ENCODE assay signal across 9 mouse cellular contexts in the genomic region with DNA sequence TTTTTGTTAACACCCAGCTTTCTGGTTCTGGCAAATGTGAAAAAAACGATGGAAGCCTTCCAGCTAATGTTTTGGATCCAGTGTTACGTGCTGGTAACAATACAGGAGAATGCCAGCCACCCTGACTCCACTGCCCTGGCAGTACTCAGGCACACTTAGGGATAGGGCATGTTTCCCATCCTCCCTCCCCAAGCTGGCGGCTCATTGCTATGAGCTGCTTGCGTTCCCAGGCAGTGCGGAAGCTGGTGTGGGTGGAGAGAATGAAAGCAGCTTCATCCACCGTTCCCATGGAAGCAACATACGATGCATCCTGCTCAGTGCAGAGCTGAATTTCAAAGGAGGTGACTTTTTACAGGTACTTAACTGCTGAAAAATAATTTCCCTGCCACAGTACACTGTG. TPM values are rescaled to one million over a fixed set of nuclear protein-coding genes. Genes with fewer than 3 reads are reported as not detected.
DNase-seq lines count a peak whose midpoint lies in the region; ATAC-seq and TF ChIP-seq lines count a peak whose summit lies in the region.
"Had no signal": no experiment of that assay in that cellular context is flagged by ENCODE, and none has a peak within 500 bp of the region (broad histone marks: within the 10 kb centered on the region; RNA-seq: fewer than 3 reads in every experiment).

No protein-coding gene starts in this region.

- no peak overlapping the region for H3K27ac ChIP-seq in lung, embryonic 14.5 days (ENCODE audit: low read depth)
- H3K27ac ChIP-seq in lung, postnatal 0 days (ENCODE audit: low read length) = no peak overlapping the region
- H3K27ac ChIP-seq in hindbrain, embryonic 14.5 days = peak overlapping the region; percentile 91
- H3K27ac ChIP-seq in thymus, adult 2 months (ENCODE audit: control insufficient read depth, insufficient read depth, low read length) = no peak overlapping the region
- H3K27ac ChIP-seq: heart, embryonic 13.5 days had no signal

- no peaks in the 10 kb centered on the region for H3K9me3 ChIP-seq in lung, embryonic 14.5 days (ENCODE audit: low read depth, low read length)
- no peaks in the 10 kb centered on the region for H3K9me3 ChIP-seq in lung, postnatal 0 days (ENCODE audit: low read length)
- H3K9me3 ChIP-seq in hindbrain, embryonic 14.5 days (ENCODE audit: control insufficient read depth, low read length) = no peaks in the 10 kb centered on the region
- H3K9me3 ChIP-seq: heart, embryonic 13.5 days had no signal

- WGBS in lung, embryonic 14.5 days = 32% methylated on average over 7 of the region's 7 CpGs
- WGBS in lung, postnatal 0 days = 53% methylated on average over 7 of the region's 7 CpGs
- 6% methylated on average over 7 of the region's 7 CpGs for WGBS in hindbrain, embryonic 14.5 days
- 92% methylated on average over 7 of the region's 7 CpGs for WGBS in thymus, adult 2 months

- H3K4me1 ChIP-seq in lung, embryonic 14.5 days (ENCODE audit: insufficient read depth) = no peaks in the 10 kb centered on the region
- H3K4me1 ChIP-seq in lung, postnatal 0 days (ENCODE audit: insufficient read depth, low read depth, low read length) = no peaks in the 10 kb centered on the region
- peaks cover 17% of the 10 kb centered on the region for H3K4me1 ChIP-seq in hindbrain, embryonic 14.5 days (replicated peaks; ENCODE audit: control insufficient read depth, insufficient read depth, low read length)
- no peaks in the 10 kb centered on the region for H3K4me1 ChIP-seq in thymus, adult 2 months (replicated peaks; ENCODE audit: control insufficient read depth, insufficient read depth, low read length)

- no peak overlapping the region for H3K4me2 ChIP-seq in lung, embryonic 14.5 days
- H3K4me2 ChIP-seq in lung, postnatal 0 days (replicated peaks; ENCODE audit: low read depth, low read length) = no peak overlapping the region
- peak overlapping the region; percentile 31 for H3K4me2 ChIP-seq in hindbrain, embryonic 14.5 days (replicated peaks)
- H3K4me2 ChIP-seq: heart, embryonic 13.5 days had no signal

- TF ChIP-seq POLR2A in thymus, adult 2 months (IDR thresholded peaks at IDR 0.05; ENCODE audit: control insufficient read depth, extremely low read depth, insufficient read depth, low read length, poor library complexity) = no peak

- no peak for TF ChIP-seq EP300 in lung, postnatal 0 days (IDR thresholded peaks at IDR 0.05)

- DNase-seq in lung, embryonic 14.5 days = peak; percentile 18
- DNase-seq in lung, postnatal 0 days (ENCODE audit: low spot score) = no peak
- DNase-seq in embryo, embryonic 10.5 days (ENCODE audit: low spot score) = peak; percentile 8
- peak; percentile 66 for DNase-seq in hindbrain, embryonic 14.5 days (ENCODE audit: low spot score)
- peak; percentile 82 for DNase-seq in left cerebral cortex, postnatal 36 days (ENCODE audit: low spot score in 2 of 2)
- peak; percentile 94 for DNase-seq in telencephalon, adult 2 months (ENCODE audit: low read depth, low spot score)
- DNase-seq in Muller cell, postnatal 12 days (ENCODE audit: inconsistent ontology term) = no peak
- DNase-seq in thymus, adult 2 months = no peak

- no peak overlapping the region for H3K9ac ChIP-seq in lung, embryonic 14.5 days
- H3K9ac ChIP-seq in lung, postnatal 0 days (replicated peaks; ENCODE audit: low read depth) = no peak overlapping the region
- peak overlapping the region; percentile 35 for H3K9ac ChIP-seq in hindbrain, embryonic 14.5 days
- H3K9ac ChIP-seq: heart, embryonic 13.5 days had no signal

- TF ChIP-seq CTCF in lung, embryonic 14.5 days (IDR thresholded peaks at IDR 0.05; ENCODE audit: low read depth) = no peak
- no peak for TF ChIP-seq CTCF in lung, postnatal 0 days (IDR thresholded peaks at IDR 0.05)
- no peak for TF ChIP-seq CTCF in thymus, adult 2 months (IDR thresholded peaks at IDR 0.05; ENCODE audit: borderline replicate concordance, control insufficient read depth, extremely low read depth, insufficient read depth, low read length, poor library complexity)

- intact Hi-C loops in left cerebral cortex, postnatal 36 days (cut with DNase I) = no loop called here

- H3K36me3 ChIP-seq in lung, embryonic 14.5 days (ENCODE audit: insufficient read depth) = no peaks in the 10 kb centered on the region
- no peaks in the 10 kb centered on the region for H3K36me3 ChIP-seq in lung, postnatal 0 days (ENCODE audit: insufficient read depth, low read length)
- H3K36me3 ChIP-seq in hindbrain, embryonic 14.5 days (replicated peaks; ENCODE audit: control insufficient read depth, insufficient read depth) = no peaks in the 10 kb centered on the region
- no peaks in the 10 kb centered on the region for H3K36me3 ChIP-seq in thymus, adult 2 months (ENCODE audit: control insufficient read depth, insufficient read depth, low read length)
- H3K36me3 ChIP-seq: heart, embryonic 13.5 days had no signal

- H3K27me3 ChIP-seq in lung, embryonic 14.5 days (ENCODE audit: insufficient read depth, low read length) = no peaks in the 10 kb centered on the region
- no peaks in the 10 kb centered on the region for H3K27me3 ChIP-seq in lung, postnatal 0 days (replicated peaks; ENCODE audit: insufficient read depth, low read length)
- no peaks in the 10 kb centered on the region for H3K27me3 ChIP-seq in hindbrain, embryonic 14.5 days (ENCODE audit: control insufficient read depth, insufficient read depth, low read length)
- no peaks in the 10 kb centered on the region for H3K27me3 ChIP-seq in thymus, adult 2 months (ENCODE audit: control insufficient read depth, insufficient read depth, low read length)
- H3K27me3 ChIP-seq: heart, embryonic 13.5 days had no signal

- no peak overlapping the region for H3K4me3 ChIP-seq in lung, embryonic 14.5 days (ENCODE audit: low read depth, low read length)
- H3K4me3 ChIP-seq in lung, postnatal 0 days (ENCODE audit: low read depth, low read length) = no peak overlapping the region
- H3K4me3 ChIP-seq in hindbrain, embryonic 14.5 days (replicated peaks; ENCODE audit: low read length) = no peak overlapping the region
- no peak overlapping the region for H3K4me3 ChIP-seq in thymus, adult 2 months (ENCODE audit: control insufficient read depth, insufficient read depth, low read length)
- H3K4me3 ChIP-seq: heart, embryonic 13.5 days had no signal

- ATAC-seq in lung, embryonic 14.5 days (ENCODE audit: insufficient read depth) = no peak
- ATAC-seq in lung, postnatal 0 days = no peak
- peak; percentile 85 for ATAC-seq in hindbrain, embryonic 14.5 days (ENCODE audit: low FRiP score)

RNA-seq across cellular contexts. Expression of a gene that starts 12.1 kb away (rescaled TPM):
- polyA plus RNA-seq in lung, embryonic 14.5 days (2014; fragmentation: Nextera tagmentation; extraction: Ambion mirVana) = 7.1 and 7.5 TPM in 2 replicates
- 19.2 and 21.6 TPM in 2 replicates for polyA plus RNA-seq in lung, postnatal 0 days (2015; fragmentation: Nextera tagmentation; extraction: Ambion mirVana)
- polyA plus RNA-seq in hindbrain, embryonic 14.5 days (2014; fragmentation: Nextera tagmentation; extraction: Ambion mirVana) = 10.2 and 14.1 TPM in 2 replicates
- 1 to 10 TPM; 1.8 to 2.9 TPM for total RNA-seq in left cerebral cortex, postnatal 36 days (2021)
- polyA plus RNA-seq in thymus, adult 2 months (2012; rRNA removed) = 0.20 and 0.47 TPM in 2 replicates

RNA-seq across cellular contexts. Expression of a gene that starts 31.5 kb away (rescaled TPM):
- 128 and 139 TPM in 2 replicates for polyA plus RNA-seq in lung, embryonic 14.5 days (2014; fragmentation: Nextera tagmentation; extraction: Ambion mirVana)
- 153 and 163 TPM in 2 replicates for polyA plus RNA-seq in lung, postnatal 0 days (2015; fragmentation: Nextera tagmentation; extraction: Ambion mirVana)
- polyA plus RNA-seq in hindbrain, embryonic 14.5 days (2014; fragmentation: Nextera tagmentation; extraction: Ambion mirVana) = 91.3 and 91.5 TPM in 2 replicates
- total RNA-seq in left cerebral cortex, postnatal 36 days (2021) = 10 to 100 TPM; 52.4 to 63.4 TPM
- polyA plus RNA-seq in thymus, adult 2 months (2012; rRNA removed) = 46.5 and 54.2 TPM in 2 replicates

RNA-seq across cellular contexts. Expression of a gene that starts 43.4 kb away (rescaled TPM):
- polyA plus RNA-seq in lung, embryonic 14.5 days (2014; fragmentation: Nextera tagmentation; extraction: Ambion mirVana) = not detected in 2 replicates
- 0.05 and 0.20 TPM in 2 replicates for polyA plus RNA-seq in lung, postnatal 0 days (2015; fragmentation: Nextera tagmentation; extraction: Ambion mirVana)
- polyA plus RNA-seq in hindbrain, embryonic 14.5 days (2014; fragmentation: Nextera tagmentation; extraction: Ambion mirVana) = 0.09 TPM in 1 of 2 replicates, not detected in the other
- total RNA-seq in left cerebral cortex, postnatal 36 days (2021) = not detected
- polyA plus RNA-seq in thymus, adult 2 months (2012; rRNA removed) = not detected in 2 replicates

Comparison
In these comparisons a context has a peak if more than half of its experiments do, and no peak if none do; other contexts are left out.
1. DNase-seq: peak in lung, embryonic 14.5 days (single experiment), embryo, embryonic 10.5 days (single experiment), hindbrain, embryonic 14.5 days (single experiment), left cerebral cortex, postnatal 36 days (2 of 2) and telencephalon, adult 2 months (single experiment); none in lung, postnatal 0 days (single experiment), Muller cell, postnatal 12 days (single experiment) and thymus, adult 2 months (single experiment).